Mouse (Mus musculus) induced T-regulatory cell, adult 2 months (primary cell): ENCODE data around the gene Zbtb6.

Experiments used
- DNase-seq: peaks from one replicate; pipeline ENCODE4 v3.0.0-alpha.2; 2012; ENCODE audit warnings: low read depth

The Zbtb6 gene

GRCm38 (mm10) chr2:37442611-37443591 is at the start of gene Zbtb6, which contains the start of the genes Zbtb26 and Rabgap1:
Gene Zbtb6, minus strand, starts transcription at chr2:37443171.
Gene Zbtb26, minus strand, starts transcription at chr2:37443135.
Gene Rabgap1, plus strand, starts transcription at chr2:37443279.
- DNase-seq: peak; percentile 97

GRCm38 (mm10) chr2:37488956-37489355 is 46.0 kb upstream of the Zbtb6 start:
- no peak for DNase-seq

- no peak for DNase-seq
Observed at GRCm38 (mm10) chr2:37486408-37486807, 43.4 kb upstream of the Zbtb6 start.

- peak; percentile 77 for DNase-seq
Observed at GRCm38 (mm10) chr2:37485370-37485769, 42.4 kb upstream of the Zbtb6 start.

- DNase-seq: no peak
Observed at GRCm38 (mm10) chr2:37484165-37484564, 41.2 kb upstream of the Zbtb6 start.

- no peak for DNase-seq
Observed at GRCm38 (mm10) chr2:37480039-37480438, 37.1 kb upstream of the Zbtb6 start.

- no peak for DNase-seq
Observed at GRCm38 (mm10) chr2:37479559-37479958, 36.6 kb upstream of the Zbtb6 start.

GRCm38 (mm10) chr2:37466266-37466665 is 23.3 kb upstream of the Zbtb6 start:
- DNase-seq: no peak

GRCm38 (mm10) chr2:37460707-37461106 is 17.7 kb upstream of the Zbtb6 start:
- DNase-seq: no peak

- DNase-seq: no peak
Observed at GRCm38 (mm10) chr2:37452376-37452760, 9.4 kb upstream of the Zbtb6 start.

GRCm38 (mm10) chr2:37451667-37452375 is 8.8 kb upstream of the Zbtb6 start:
- peak; percentile 96 for DNase-seq

- DNase-seq: no peak
Observed at GRCm38 (mm10) chr2:37431609-37432008, 11.4 kb downstream of the Zbtb6 start.

GRCm38 (mm10) chr2:37430593-37431464 is 12.1 kb downstream of the Zbtb6 start:
- peak; percentile 95 for DNase-seq

- DNase-seq: peak; percentile 47
Observed at GRCm38 (mm10) chr2:37423671-37424070, 19.3 kb downstream of the Zbtb6 start.

- DNase-seq: peak; percentile 99
Observed at GRCm38 (mm10) chr2:37422306-37423304, 20.4 kb downstream of the Zbtb6 start, which contains the start of gene Rc3h2. Gene Rc3h2, minus strand, starts transcription at chr2:37422903.

- DNase-seq: peak; percentile 58
Observed at GRCm38 (mm10) chr2:37421903-37422302, 21.1 kb downstream of the Zbtb6 start.

GRCm38 (mm10) chr2:37395539-37395938 is 47.4 kb downstream of the Zbtb6 start:
- DNase-seq: peak; percentile 32

- no peak for DNase-seq
Observed at GRCm38 (mm10) chr2:37382921-37383320, 60.0 kb downstream of the Zbtb6 start.

GRCm38 (mm10) chr2:37380189-37380588 is 62.8 kb downstream of the Zbtb6 start:
- DNase-seq: peak; percentile 82

GRCm38 (mm10) chr2:37376018-37376417 is 67.0 kb downstream of the Zbtb6 start:
- no peak for DNase-seq
